Mouse (Mus musculus): ENCODE results near the gene Gm49387.

- TF ChIP-seq CTCF (IDR thresholded peaks at IDR 0.05; ENCODE audit: low read depth, low read length) (no peak), EP300 (IDR thresholded peaks at IDR 0.05; ENCODE audit: insufficient read depth, low read depth, low read length) (no peak)
These were observed 3.6 kb upstream of the Gm49387 start for GRCm38 (mm10) chr14:31644183-31644830.
